Mouse (Mus musculus): Measurements from ENCODE around the gene Arhgap15. TPM values are rescaled to one million over a fixed set of nuclear protein-coding genes. Genes with fewer than 3 reads are reported as not detected.
A peak's percentile ranks its signal among the peaks of the same experiment; 100 is the strongest.

Gene Arhgap15
- total and polyA plus RNA-seq, 3 experiments = 1.5 to 2.8 TPM; not detected in 1

GRCm38 (mm10) chr2:43835931-43836330 lies 87.3 kb downstream of the Arhgap15 start (continued):
- peak; percentile 79; the same call in 1 of the 2 replicates for TF ChIP-seq BHLHE40 (IDR thresholded peaks at IDR 0.05; ENCODE audit: borderline replicate concordance, low read depth, low read length)

GRCm38 (mm10) chr2:43841644-43842043 lies 93.0 kb downstream of the Arhgap15 start:
- no peak for DNase-seq (ENCODE audit: low read depth, low spot score)
- H3K4me3 ChIP-seq (ENCODE audit: control insufficient read depth in 1 of 2, insufficient read depth in 1 of 2, low read depth in 2 of 2, low read length in 2 of 2) = no peak overlapping the region
- H3K27me3 ChIP-seq (ENCODE audit: control insufficient read depth in 1 of 2, insufficient read depth in 2 of 2, low read length in 2 of 2) = no peaks in the 10 kb centered on the region
- peaks cover 0 to 2% of the 10 kb centered on the region in 2 experiments; a peak in 2 of 4 replicates for H3K36me3 ChIP-seq (ENCODE audit: control insufficient read depth in 1 of 2, insufficient read depth in 2 of 2, low read length in 2 of 2)
- TF ChIP-seq ZC3H11A (IDR thresholded peaks at IDR 0.05; ENCODE audit: low read depth, low read length) = no peak
- TF ChIP-seq ZMIZ1 (IDR thresholded peaks at IDR 0.05; ENCODE audit: low read depth, low read length) = no peak
- no peak for TF ChIP-seq TAL1 (IDR thresholded peaks at IDR 0.05; ENCODE audit: low read length)
- no peak for TF ChIP-seq USF2 (IDR thresholded peaks at IDR 0.05; ENCODE audit: borderline replicate concordance in 1 of 2, insufficient read depth in 1 of 2, low read depth in 1 of 2, low read length in 2 of 2)
- TF ChIP-seq UBTF (IDR thresholded peaks at IDR 0.05; ENCODE audit: borderline replicate concordance, insufficient read depth, low read depth, low read length) = no peak
- TF ChIP-seq MYB (IDR thresholded peaks at IDR 0.05; ENCODE audit: low read depth, low read length) = no peak
- TF ChIP-seq TBP (IDR thresholded peaks at IDR 0.05; ENCODE audit: low read depth, low read length) = no peak
- no peak for TF ChIP-seq EP300 (IDR thresholded peaks at IDR 0.05; ENCODE audit: low read depth in 1 of 2, low read length in 2 of 2)
- no peak for TF ChIP-seq MYC (IDR thresholded peaks at IDR 0.05; ENCODE audit: low read depth, low read length)
- no peak for TF ChIP-seq POLR2A (IDR thresholded peaks at IDR 0.05; ENCODE audit: control insufficient read depth in 1 of 2, insufficient read depth in 1 of 2, low read depth in 1 of 2, low read length in 2 of 2, poor library complexity in 1 of 2)
- TF ChIP-seq MAFK (IDR thresholded peaks at IDR 0.05; ENCODE audit: borderline replicate concordance, low read depth, low read length) = no peak
- no peak for TF ChIP-seq JUND (IDR thresholded peaks at IDR 0.05; ENCODE audit: low read depth, low read length)
- TF ChIP-seq ZKSCAN1 (IDR thresholded peaks at IDR 0.05; ENCODE audit: low read depth, low read length) = no peak
- no peak for TF ChIP-seq POLR2AphosphoS5 (IDR thresholded peaks at IDR 0.05; ENCODE audit: borderline replicate concordance, low read depth, low read length)
- H3K9me3 ChIP-seq (replicated peaks; ENCODE audit: insufficient read depth, low read length) = no peaks in the 10 kb centered on the region
- H3K4me1 ChIP-seq (ENCODE audit: control insufficient read depth in 1 of 2, insufficient read depth in 2 of 2, low read length in 2 of 2) = peaks cover under 1 to 3% of the 10 kb centered on the region in 2 experiments; a peak in 1 of 4 replicates
- H3K27ac ChIP-seq (ENCODE audit: control insufficient read depth, low read depth, low read length) = no peak overlapping the region
- no peak overlapping the region for H3K9ac ChIP-seq (ENCODE audit: control insufficient read depth, low read depth, low read length, poor library complexity, severe bottlenecking)
- no peaks in the 10 kb centered on the region for H3K79me2 ChIP-seq (ENCODE audit: control insufficient read depth, insufficient read depth, low read length, poor library complexity)

- TF ChIP-seq POLR2A (IDR thresholded peaks at IDR 0.05; ENCODE audit: control insufficient read depth in 1 of 2, insufficient read depth in 1 of 2, low read depth in 1 of 2, low read length in 2 of 2, poor library complexity in 1 of 2) (no peak), MYC (IDR thresholded peaks at IDR 0.05; ENCODE audit: low read depth, low read length) (no peak), ZNF384 (IDR thresholded peaks at IDR 0.05; ENCODE audit: low read depth, low read length) (no peak), BHLHE40 (IDR thresholded peaks at IDR 0.05; ENCODE audit: borderline replicate concordance, low read depth, low read length) (no peak), TAL1 (IDR thresholded peaks at IDR 0.05; ENCODE audit: low read length) (no peak), EP300 (IDR thresholded peaks at IDR 0.05; ENCODE audit: low read depth in 1 of 2, low read length in 2 of 2) (no peak), NELFE (IDR thresholded peaks at IDR 0.05; ENCODE audit: low read depth, low read length) (no peak), ZMIZ1 (IDR thresholded peaks at IDR 0.05; ENCODE audit: low read depth, low read length) (no peak), ZC3H11A (IDR thresholded peaks at IDR 0.05; ENCODE audit: low read depth, low read length) (peak; percentile 74), RAD21 (IDR thresholded peaks at IDR 0.05; ENCODE audit: low read depth, low read length) (peak; percentile 85), CHD1 (IDR thresholded peaks at IDR 0.05; ENCODE audit: low read depth, low read length) (no peak), CTCF (IDR thresholded peaks at IDR 0.05 in 2 of 3, conservative IDR thresholded peaks at IDR 0.05 in 1 of 3; ENCODE audit: control insufficient read depth in 1 of 3, insufficient read depth in 1 of 3, low read depth in 2 of 3, low read length in 3 of 3, poor library complexity in 1 of 3, severe bottlenecking in 1 of 3) (peak; percentile 51 to 81 (median 59)), SMC3 (IDR thresholded peaks at IDR 0.05; ENCODE audit: low read depth, low read length) (peak; percentile 90), SIN3A (IDR thresholded peaks at IDR 0.05; ENCODE audit: low read length) (no peak)
- Histone ChIP-seq H3K9ac (ENCODE audit: control insufficient read depth, low read depth, low read length, poor library complexity, severe bottlenecking) (no peak overlapping the region), H3K36me3 (ENCODE audit: control insufficient read depth in 1 of 2, insufficient read depth in 2 of 2, low read length in 2 of 2) (no peaks in the 10 kb centered on the region), H3K9me3 (replicated peaks; ENCODE audit: insufficient read depth, low read length) (no peaks in the 10 kb centered on the region), H3K79me2 (ENCODE audit: control insufficient read depth, insufficient read depth, low read length, poor library complexity) (no peaks in the 10 kb centered on the region), H3K4me1 (ENCODE audit: control insufficient read depth in 1 of 2, insufficient read depth in 2 of 2, low read length in 2 of 2) (no peaks in the 10 kb centered on the region), H3K27me3 (ENCODE audit: control insufficient read depth in 1 of 2, insufficient read depth in 2 of 2, low read length in 2 of 2) (no peaks in the 10 kb centered on the region), H3K4me3 (ENCODE audit: control insufficient read depth in 1 of 2, insufficient read depth in 1 of 2, low read depth in 2 of 2, low read length in 2 of 2) (no peak overlapping the region), H3K27ac (ENCODE audit: control insufficient read depth, low read depth, low read length) (no peak overlapping the region)
- peak; percentile 58 for DNase-seq (ENCODE audit: low read depth, low spot score)
These were observed 102.6 kb downstream of the Arhgap15 start for GRCm38 (mm10) chr2:43851195-43851594.
